Mouse (Mus musculus): ENCODE measurements around the gene T.
"Not testable (repeated sequence)": the region's sequence is repeated elsewhere in the genome, so short reads cannot be mapped to it uniquely, and the experiment has no call there.

The T gene

DNA sequence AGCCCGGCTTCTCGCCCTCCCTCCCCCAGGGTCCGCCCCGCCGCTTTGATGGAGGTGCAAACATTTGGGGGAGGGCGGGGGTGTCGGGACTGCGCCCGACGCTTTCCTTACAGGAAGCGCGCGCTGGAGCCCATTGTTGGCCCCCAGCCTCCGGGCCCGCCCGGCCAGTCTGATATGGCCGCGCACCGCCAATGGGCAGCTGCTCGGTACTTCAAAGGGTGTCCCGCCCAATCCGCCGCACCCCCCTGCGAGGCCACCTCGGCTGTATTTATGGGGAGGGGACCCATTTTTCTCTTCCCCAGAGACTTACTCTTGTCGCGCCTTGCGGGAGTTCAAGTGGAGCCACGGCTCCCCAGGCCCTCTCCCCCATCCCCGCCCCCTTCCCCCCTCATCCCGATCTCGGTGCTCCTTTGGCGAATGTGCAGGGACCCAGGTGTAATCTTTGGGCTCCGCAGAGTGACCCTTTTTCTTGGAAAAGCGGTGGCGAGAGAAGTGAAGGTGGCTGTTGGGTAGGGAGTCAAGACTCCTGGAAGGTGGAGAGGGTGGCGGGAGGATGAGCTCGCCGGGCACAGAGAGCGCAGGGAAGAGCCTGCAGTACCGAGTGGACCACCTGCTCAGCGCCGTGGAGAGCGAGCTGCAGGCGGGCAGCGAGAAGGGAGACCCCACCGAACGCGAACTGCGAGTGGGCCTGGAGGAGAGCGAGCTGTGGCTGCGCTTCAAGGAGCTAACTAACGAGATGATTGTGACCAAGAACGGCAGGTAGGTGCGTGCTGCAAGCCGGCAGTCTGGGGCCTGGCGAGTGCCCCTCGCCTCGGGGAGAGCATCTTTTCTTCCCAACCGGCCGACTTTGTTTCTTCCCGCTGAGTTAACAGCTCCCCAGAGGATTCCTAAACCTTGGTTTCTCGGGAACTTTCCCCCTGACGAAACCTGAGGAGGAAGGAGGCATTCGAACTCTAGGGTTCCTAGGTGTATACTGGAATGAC lies at the start of gene T:
TSS of gene T (plus strand) at position 446 of the 983 bp plus-strand sequence.
- DNase-seq (ENCODE audit: low read depth, low spot score), result no peak

DNA sequence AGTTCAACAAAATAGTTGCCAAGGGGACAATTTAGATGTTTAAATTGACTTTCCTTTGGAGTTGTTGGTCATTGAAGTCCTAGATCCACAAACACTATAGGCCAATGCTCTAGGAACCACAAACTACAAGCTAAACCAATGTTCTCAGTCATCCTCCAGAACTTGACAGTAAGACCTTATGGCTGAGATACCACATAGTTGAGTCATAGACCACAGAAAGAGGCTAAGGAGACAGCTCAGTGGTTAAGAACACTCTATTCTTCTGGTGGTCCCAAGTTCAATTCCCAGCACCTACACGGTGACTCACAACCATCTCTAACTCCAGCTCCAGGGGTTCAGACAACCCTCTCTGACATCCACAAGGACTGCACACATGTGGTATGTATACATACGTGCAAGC lies 48.8 kb upstream of the T start:
- no peak for DNase-seq (ENCODE audit: low read depth, low spot score)

DNA sequence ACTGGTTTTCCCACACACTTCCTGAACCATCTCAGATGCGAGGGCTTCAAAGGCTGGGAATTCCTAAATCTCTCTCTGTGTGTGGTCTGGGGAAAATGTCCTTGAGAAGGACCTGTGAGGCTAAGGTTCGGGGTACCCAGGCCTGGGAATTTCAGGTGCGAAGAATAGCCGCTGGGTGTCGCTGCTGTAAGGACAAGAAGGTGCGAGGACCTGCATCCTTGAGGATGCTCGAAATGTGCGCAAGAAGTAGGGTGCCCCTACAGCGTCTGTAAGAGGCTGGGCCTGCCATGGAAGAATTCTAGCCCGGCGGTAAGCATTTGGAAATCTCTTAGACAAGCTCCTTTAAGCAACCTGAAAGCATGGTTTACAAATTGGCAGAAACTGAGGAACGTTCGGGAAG lies 45.8 kb upstream of the T start:
- no peak for DNase-seq (ENCODE audit: low read depth, low spot score)

DNA sequence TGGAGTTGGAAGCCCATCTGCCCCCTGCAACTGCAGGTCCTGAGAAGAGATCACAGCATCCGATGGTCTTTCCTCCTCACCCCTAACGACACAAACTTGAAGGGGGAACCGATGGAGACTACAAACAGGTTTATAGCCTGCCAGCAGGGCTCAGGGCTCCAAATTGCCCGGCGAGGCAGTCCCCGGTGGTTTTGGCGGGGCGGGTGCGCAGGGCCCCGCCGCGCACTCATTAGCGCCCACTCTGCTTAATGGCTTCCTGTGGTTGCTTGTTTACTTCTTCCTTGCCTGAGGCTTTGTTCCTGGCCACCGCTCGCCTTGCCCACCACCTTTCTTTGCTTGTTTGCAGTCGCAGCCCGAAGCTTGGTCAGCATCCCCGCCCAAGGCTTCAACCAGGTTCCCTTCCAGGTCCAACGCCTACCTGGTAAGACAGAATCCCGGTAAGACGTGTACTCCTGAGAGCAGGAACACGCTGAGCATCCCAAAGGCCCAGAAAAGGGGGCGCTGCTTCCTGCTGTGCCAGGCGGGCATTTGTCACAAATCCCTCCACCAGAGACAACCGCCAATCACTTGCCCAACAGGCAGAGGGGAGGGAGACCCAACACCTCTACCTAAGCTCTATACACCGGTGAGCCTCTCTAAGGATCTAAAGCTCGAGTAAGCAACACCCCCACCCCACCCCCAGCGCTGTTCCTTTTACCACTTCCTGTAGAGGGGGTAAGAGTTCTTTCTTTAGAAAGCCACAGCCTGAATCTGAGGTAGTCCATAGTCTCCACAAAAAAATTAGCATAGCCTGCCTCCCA lies 45.0 kb upstream of the T start:
- DNase-seq (ENCODE audit: low read depth, low spot score), result no peak

DNA sequence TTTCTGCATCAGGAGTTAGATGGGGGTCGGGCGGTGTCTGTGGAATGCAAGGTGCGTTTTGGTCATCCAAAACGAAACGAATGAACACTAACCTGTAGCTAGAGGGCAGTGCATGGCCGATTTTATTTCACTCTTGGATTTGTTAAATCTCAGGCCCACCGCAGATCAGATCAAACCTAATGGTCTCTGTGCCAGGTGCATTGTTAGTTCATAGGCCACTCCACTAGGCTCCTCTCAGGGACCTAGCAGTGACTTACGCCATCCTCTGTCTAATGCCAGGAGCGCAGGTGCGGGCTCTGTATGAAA lies 44.5 kb upstream of the T start:
- no peak for DNase-seq (ENCODE audit: low read depth, low spot score)

DNA sequence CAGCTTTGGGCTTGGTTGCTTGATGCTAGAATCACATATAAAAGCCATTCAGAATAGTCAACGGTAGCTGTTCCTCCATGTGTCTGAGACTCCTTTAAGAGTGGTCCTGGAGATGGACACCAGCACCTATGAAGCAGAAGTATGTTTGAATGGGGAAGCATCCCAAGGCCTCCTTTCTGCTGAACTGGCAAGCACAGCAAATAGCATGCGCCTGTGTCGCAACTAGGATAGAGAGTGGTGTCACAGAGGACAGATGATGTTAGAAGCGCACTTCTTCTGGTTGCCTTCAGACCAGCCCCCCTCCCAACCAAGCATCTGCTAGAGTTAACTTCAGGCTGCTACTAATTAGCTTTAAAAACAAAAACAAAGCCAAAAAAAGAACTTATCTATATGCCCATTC lies 43.7 kb upstream of the T start:
- DNase-seq (ENCODE audit: low read depth, low spot score), result no peak

DNA sequence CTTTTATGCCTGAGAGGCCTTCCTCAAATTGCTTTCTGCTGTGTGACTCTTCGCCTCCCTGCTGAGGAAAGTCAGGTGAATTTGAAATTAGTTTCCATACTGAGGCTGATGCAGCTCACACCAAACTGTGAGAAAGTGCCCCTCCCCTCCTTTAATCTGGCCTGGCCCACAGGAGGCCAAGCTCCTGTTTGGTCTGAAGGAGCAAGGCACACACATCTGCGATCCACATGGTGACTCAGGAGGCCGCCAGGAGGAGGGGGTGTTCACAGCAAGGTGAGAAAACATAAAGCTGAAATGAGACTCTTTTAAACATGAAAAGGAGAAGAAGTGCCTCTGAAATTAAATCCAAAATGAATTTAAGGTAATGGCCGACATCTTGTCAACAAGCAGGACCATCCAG lies 37.9 kb upstream of the T start:
- no peak for DNase-seq (ENCODE audit: low read depth, low spot score)

DNA sequence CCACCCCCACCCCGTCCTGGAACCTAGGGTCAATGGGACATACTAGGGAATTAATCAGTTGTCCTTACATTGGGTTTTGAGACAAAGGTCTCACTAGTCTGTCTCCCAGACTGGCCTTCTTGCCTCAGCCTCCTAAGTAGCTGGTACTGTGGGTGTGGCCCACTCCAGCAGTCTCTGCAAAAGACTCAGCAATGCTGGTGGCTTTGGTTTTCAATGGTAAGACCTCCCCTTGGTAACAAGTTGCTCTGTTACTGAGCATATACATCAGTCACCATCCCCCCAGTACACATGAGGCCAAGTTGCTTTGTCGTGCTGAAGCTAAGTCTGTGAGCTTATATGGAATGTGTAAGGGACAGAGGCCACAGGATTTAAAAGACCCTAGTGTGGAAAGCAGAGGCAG lies 36.3 kb upstream of the T start:
- DNase-seq (ENCODE audit: low read depth, low spot score), result no peak

DNA sequence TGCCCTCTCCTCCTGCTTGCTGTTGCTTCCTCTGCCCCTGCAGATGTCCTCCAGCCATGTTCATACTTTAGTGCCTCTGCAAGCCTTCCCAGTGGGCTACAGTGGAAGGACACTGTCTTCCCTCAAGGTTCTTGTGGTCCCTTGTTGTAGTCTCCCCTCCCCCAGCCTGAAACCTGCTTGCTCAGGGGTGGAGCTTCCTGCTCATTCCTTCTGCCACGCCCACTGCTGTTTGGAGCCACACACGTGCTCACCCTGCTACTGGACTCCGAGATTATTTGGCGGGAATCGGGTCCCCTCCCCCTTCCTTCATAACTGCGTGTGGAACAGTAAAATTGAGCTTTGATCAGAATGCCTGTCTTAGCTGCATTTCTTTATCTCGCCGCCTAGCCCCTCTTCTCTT lies 30.3 kb upstream of the T start:
- DNase-seq (ENCODE audit: low read depth, low spot score), result not testable (repeated sequence)

DNA sequence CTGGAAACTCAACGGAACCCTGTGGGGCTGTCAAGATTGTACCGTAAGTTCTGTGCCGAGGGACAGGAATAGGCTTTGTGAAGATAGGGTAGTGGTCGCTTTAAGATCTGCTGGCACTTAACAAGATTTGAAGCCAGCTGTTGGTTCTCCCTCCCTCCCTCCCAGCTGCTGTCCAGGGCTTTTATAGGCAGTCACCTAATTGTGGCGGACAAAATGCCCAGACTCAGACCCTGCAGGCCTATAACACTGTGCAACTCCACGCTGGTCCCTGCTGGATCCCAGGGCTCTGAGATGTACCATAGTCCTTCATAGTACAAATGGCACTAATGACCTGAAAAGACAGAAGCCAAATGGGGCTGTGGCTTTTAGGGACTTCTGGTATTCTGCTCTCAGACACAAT lies 27.9 kb upstream of the T start:
- DNase-seq (ENCODE audit: low read depth, low spot score), result no peak

DNA sequence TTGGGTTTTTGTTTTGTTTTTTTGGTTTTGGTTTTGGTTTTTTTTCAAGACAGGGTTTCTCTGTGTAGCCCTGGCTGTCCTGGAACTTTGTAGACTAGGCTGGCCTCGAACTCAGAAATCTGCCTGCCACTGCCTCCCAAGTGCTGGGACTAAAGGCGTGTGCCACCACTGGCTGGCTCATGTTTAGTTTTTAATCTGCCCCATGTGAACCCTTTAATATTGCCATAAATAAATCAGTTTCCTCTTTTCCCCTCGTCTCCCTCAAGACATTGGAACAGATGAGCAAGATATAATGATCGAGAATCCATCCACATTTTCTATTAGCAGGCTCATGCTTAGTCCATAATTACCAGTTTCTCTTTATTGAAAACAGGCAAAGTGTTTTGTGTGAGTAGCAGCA lies 26.2 kb upstream of the T start:
- not testable (repeated sequence) for DNase-seq (ENCODE audit: low read depth, low spot score)

DNA sequence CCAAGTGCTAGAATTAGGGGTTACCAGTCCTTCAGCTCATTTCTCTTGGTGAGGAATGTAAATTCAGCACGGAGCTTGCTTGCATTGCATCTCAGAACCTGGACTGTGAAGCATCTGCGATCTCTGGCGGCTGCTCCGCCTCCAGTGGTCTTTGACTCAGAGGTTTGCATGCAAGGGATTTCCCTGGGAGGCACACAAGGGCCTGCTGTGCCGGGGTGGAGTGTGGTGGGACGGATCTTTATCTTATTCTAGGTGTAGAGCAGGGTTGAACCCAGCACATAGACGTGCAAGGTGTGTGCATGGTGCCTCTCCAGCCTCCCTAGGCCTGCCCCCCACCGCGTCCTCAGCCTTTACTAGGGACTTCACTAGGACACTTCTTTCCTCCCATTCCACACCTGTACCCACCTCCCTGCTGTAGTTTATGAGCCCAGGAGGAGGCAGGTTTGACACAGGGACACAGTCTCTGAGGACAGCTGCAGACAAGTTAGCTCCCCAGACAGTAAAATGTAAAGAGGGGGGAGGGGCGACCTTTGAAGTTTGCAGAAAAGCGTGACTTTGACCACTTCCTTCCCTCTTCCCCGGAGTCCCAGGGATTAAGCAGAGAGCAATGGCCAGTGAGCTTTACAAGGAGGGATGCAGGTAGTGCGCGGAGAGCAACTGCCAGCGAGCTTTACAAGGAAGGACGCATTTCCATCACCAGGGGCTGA lies 25.5 kb upstream of the T start:
- DNase-seq (ENCODE audit: low read depth, low spot score), result no peak

DNA sequence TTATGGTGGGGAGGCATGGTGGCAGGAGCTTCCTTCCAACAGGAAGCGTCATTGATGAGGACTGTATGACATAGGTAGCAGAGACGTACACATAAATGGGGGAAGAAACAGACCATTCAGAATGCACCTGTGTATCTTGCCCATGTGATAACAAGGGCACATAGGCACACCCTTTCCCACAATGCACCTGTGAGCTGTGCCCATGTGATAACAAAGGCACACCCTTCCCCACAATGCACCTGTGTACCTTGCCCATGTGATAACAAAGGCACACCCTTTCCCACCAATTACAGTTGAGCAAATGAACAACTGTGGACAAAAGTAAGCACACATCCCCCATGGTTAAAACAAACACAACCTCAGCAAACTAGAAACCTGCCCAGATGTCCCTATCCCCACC lies 23.9 kb upstream of the T start:
- DNase-seq (ENCODE audit: low read depth, low spot score), result no peak

DNA sequence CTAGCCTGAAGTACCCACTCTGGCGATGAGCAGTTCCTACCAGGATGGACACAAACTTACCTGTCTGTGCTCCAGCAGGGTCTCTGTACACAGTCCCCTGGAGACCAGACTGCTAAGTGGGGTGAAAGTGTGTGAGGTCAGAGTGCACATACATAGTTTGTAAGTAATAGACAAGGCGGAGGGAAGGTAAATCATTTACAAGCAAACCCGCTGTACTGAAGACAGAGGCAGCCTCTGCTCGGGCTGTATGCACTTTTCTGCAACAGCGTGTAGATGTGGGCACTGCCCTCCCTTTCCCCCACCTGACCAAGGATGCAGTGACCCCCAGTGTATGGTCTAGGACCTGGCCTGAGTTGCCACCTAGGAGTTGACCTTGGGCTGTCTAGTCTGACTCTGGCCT lies 20.6 kb upstream of the T start:
- DNase-seq (ENCODE audit: low read depth, low spot score), result no peak

DNA sequence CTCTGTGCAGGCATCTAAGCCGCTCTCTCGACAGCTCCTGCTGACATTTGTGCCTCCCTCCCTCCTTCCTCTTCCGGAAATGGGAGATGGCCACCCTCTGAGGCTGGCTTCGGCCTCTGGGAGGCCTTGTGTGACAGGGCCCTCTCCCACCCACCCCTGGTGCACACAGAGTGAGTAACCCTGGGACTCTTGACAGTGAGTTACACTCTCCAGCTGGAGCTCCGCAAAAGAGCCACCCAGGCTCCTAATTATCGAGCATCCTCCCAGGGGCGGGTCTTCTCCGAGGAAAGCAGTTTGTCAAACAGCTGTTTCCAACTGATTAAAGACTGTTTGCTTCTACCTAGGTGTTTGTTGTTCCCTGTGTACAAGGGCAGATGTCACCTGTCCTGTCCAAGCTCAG lies 18.7 kb upstream of the T start:
- DNase-seq (ENCODE audit: low read depth, low spot score), result no peak

DNA sequence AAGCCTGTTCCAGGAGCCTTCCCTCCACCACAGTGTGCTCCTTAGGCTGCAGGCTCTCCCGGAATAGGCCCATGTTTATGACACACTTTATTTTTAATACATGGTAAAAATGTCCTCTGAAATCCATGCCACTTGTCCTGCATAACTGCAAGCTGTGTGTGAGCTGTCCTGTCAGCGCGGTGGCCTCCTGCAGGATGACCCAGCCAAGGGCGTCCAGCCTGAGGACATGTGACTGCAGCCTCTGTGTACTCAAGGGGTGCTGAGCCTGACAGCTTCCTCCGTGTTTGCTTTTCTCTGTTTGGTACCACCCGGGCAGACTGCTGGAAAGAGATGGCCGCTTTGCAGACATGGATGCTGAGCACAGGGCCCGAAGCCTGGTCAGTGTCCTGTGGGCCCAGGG lies 17.4 kb upstream of the T start:
- DNase-seq (ENCODE audit: low read depth, low spot score), result no peak

DNA sequence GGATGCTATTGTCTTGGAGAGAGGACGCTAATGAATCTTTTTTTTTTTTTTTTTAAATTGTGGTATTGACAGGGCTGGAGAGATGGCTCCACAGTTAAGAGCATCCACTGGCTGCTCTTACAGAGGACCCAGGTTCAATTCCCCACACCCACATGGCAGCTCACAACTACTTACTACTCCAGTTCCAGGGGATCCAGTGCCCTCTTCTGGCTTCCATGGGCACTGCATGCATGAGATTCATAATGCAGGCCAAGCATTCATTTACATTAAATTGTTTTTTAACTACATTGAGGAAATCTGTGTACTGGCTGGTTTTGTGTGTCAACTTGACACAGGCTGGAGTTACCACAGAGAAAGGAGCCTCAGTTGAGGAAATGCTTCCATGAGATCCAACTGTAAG lies 13.5 kb upstream of the T start:
- no peak for DNase-seq (ENCODE audit: low read depth, low spot score)

DNA sequence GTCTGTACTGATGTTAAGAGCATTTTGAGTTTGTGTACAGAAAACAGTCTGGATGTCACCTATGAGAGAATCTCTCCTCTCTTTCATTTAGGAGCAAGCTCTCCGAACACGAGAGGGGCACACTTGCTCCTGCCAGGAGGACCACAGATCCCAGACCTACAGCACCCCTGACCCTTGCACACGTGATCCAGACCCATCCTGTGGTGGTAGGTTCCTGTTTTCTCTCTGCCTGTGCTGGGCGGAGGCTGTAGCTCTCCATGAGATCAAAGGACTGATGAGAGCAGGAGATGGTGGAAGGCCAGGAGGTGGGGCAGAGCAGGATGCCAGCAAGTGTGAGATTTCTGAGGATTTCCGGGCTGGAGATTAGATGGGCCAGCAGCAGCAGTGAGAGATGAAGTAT lies 12.7 kb upstream of the T start:
- no peak for DNase-seq (ENCODE audit: low read depth, low spot score)

DNA sequence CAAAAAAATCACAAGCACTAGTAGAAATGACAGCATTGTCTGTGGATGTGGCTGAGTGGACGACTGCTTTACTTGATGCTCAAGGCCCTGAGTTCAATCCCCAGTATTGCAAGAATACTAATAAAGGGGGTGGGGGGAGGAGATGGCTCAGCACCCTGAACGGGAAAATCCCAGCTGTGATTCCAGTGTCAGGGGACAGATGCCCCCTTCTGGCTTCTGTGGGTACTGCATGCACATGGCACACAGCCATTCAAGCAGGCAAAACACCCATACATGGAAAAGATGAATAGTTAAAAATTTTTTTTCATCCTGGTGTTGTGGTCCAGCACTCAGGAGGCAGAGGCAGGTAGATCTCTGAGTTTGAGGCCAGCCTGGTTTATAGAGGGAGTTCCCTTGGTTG lies 10.9 kb upstream of the T start:
- no peak for DNase-seq (ENCODE audit: low read depth, low spot score)

DNA sequence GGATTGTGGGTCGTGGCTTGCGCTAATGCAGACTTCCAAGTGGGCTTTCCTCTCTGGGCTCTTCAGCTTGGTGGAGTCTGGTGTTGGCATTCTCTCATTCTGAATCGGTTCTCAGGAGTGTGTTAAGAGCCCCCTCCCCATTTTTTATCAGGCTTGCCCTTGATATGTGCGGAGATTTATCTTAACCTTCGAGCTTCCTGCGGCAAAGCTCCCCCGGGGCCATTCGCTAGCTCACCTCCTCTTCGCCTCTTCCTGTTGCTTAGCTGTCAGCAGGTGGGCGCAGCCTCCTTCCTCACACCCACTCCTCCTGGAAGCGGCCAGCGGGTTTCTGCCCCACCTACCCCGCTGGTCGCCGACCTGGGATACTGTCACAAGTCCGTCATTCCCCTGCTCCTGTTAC lies 4.8 kb upstream of the T start:
- DNase-seq (ENCODE audit: low read depth, low spot score), result no peak

DNA sequence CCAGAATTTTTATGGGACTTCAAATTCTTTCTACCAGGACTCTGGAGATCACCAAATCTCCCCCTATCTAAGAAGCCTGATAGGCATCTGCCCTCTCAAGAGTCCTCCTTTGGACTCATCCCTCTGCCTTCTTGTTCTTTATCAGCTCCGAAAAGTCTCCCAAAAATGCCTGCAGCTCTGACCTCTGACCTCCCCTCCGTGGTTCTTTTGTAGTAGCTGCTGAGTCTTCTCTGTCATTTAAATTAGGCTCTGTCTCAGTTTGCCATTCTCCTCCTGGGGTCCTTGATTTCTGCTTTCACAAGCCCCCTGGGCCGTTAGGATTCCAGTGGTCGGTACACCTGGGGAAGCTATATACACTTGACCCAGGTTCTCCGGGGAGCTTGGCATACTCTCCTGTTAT lies 4.3 kb upstream of the T start:
- DNase-seq (ENCODE audit: low read depth, low spot score), result no peak

DNA sequence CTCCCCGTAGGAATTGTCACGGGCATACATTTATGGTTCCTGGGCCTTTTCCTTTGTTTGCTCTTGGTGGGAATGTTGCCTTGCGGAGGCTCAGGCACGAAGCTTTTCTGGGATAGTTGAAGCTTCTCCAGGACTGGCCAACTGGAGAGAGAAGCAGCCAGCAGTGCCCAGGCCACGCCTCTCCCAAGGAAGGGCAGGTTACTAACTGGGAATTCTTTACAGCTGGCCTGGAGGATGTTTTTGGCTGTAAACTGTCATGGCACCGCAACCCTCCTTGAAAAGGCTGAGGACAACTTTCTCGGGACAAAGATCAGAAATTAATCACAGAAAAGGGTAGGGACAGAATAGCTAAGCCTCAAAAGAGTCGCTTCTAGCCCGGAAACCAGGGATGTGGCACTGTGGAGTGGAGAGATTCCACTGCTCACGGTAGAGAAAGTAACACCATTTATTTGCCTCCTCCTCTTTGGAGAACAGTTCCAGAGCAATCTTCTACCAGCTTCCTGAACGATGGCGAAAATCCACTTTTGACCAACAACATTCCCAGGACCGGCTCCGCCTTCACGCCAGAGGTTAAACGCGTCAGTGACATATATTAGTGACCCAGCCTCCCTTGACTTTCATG lies 1.9 kb upstream of the T start:
- DNase-seq (ENCODE audit: low read depth, low spot score), result no peak
